Mouse (Mus musculus) ES-Bruce4 (cell line): ENCODE measurements around the gene Mtf2. TPM values are rescaled to one million over a fixed set of nuclear protein-coding genes. Genes with fewer than 3 reads are reported as not detected.
"Not testable (repeated sequence)": the region's sequence is repeated elsewhere in the genome, so short reads cannot be mapped to it uniquely, and the experiment has no call there.

Experiments used
- H3K27ac ChIP-seq: 2 replicates; pipeline ENCODE4 v1.5.1; 2012; ENCODE audit warnings: low read length, inconsistent platforms; ENCODE audit not compliant: insufficient read depth
- H3K27me3 ChIP-seq: 2 replicates; pipeline ENCODE4 v1.6.1; 2012; ENCODE audit warnings: mild to moderate bottlenecking, low read length, inconsistent platforms; ENCODE audit not compliant: control insufficient read depth, poor library complexity, insufficient read depth, severe bottlenecking
- H3K36me3 ChIP-seq: 2 replicates; pipeline ENCODE4 v1.6.1; 2012; ENCODE audit warnings: inconsistent platforms, mild to moderate bottlenecking, low read length, moderate library complexity; ENCODE audit not compliant: control insufficient read depth, poor library complexity, insufficient read depth, severe bottlenecking
- H3K4me1 ChIP-seq: one replicate; pipeline ENCODE4 v1.8.1; 2011; ENCODE audit warnings: low read length; ENCODE audit not compliant: control insufficient read depth, insufficient read depth
- H3K4me3 ChIP-seq: 2 replicates; pipeline ENCODE4 v1.5.1; 2011; ENCODE audit warnings: low read depth, mild to moderate bottlenecking, low read length
- H3K9ac ChIP-seq: 2 replicates; pipeline ENCODE4 v1.6.1; 2012; ENCODE audit warnings: low read depth, mild to moderate bottlenecking, inconsistent platforms; ENCODE audit not compliant: poor library complexity, severe bottlenecking
- H3K9me3 ChIP-seq: replicated peaks from 2 replicates; pipeline ENCODE4 v1.6.1; 2012; ENCODE audit warnings: mild to moderate bottlenecking, low read length, inconsistent platforms; ENCODE audit not compliant: control insufficient read depth, poor library complexity, insufficient read depth, severe bottlenecking
- CTCF ChIP-seq: IDR thresholded peaks from one replicate; pipeline ENCODE4 v1.8.1; 2011; ENCODE audit warnings: low read depth, low read length
- EP300 ChIP-seq: IDR thresholded peaks from 2 replicates; pipeline ENCODE4 v1.6.1; 2011; ENCODE audit warnings: low read depth, low read length; ENCODE audit not compliant: insufficient read depth
- POLR2A ChIP-seq: IDR thresholded peaks from one replicate; pipeline ENCODE4 v1.8.1; 2011; ENCODE audit warnings: low read length; ENCODE audit not compliant: insufficient read depth
- polyA plus RNA-seq: library from polyadenylated mRNA; stranded (reverse); fragments of >200 nt; gene quantifications from 2 replicates; pipeline ENCODE4 v1.2.4, GENCODE M21; 2011; ENCODE audit warnings: low read depth; ENCODE audit not compliant: missing spikeins, insufficient read depth, insufficient read length

Mtf2 gene
- polyA plus RNA-seq, 1 experiment: 257 TPM

DNA sequence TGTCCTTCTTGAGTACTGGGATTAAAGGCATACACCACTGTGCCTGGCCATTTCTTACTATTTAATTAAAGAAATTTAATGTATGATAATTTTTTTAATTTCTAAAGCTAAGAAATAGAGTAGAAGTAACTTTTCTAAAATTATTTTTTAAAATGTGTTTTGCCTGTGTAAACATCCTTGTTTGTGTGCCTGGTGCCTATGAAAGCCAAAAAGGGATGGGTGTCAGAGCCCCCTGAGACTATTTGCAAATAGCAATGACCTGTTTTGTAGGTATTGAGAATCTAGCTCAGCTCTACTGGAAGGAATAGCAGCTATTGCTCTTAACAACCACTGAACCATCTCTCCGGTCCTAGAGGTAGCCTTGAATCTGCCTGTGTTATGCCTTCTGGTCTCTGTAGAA, 6.8 kb downstream of the Mtf2 start:
- TF ChIP-seq POLR2A (no peak), CTCF (no peak)

DNA sequence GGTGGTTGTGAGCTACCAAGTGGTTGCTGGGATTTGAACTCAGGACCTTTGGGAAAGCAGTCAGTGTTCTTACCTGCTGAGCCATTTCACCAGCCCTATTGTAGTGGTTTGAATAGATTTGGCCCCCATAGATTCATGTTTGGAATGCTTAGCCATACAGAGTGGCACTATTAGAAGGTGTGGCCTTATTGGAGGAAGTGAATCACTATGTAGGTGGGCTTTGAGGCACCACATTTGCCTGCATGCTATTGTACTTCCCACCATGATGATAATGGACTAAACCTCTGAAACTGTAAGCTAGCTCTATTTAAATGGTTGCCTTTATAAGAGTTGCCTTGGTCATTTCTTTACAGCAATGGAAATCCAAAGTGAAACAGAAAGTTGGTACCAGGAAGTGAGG, 10.8 kb downstream of the Mtf2 start:
- Histone ChIP-seq H3K36me3 (peaks cover 55% of the 10 kb centered on the region), H3K27me3 (no peaks in the 10 kb centered on the region), H3K27ac (peak overlapping the region; percentile 100), H3K9ac (peak overlapping the region; percentile 52), H3K4me3 (no peak overlapping the region), H3K9me3 (0 out of 2 replicates have a peak, but pooled peaks cover 3% of the 10 kb centered on the region), H3K4me1 (peaks cover 3% of the 10 kb centered on the region)
- no peak for TF ChIP-seq EP300
- no peak for TF ChIP-seq CTCF
- TF ChIP-seq POLR2A: no peak

More for the DNA sequence above, 6.8 kb downstream of the Mtf2 start:
- Histone ChIP-seq H3K4me1 (peaks cover 3% of the 10 kb centered on the region), H3K9me3 (no peaks in the 10 kb centered on the region), H3K27ac (no peak overlapping the region; the same call in 1 of the 2 replicates), H3K4me3 (no peak overlapping the region; the same call in 1 of the 2 replicates), H3K27me3 (no peaks in the 10 kb centered on the region), H3K36me3 (peaks cover 68% of the 10 kb centered on the region), H3K9ac (0 out of 2 replicates have a peak overlapping the region, but pooled peaks have one; percentile 75)

- Histone ChIP-seq H3K4me1 (peaks cover 3% of the 10 kb centered on the region), H3K36me3 (peaks cover 57% of the 10 kb centered on the region), H3K4me3 (0 out of 2 replicates have a peak overlapping the region, but pooled peaks have one; percentile 38), H3K9ac (peak overlapping the region; percentile 61), H3K27me3 (no peaks in the 10 kb centered on the region), H3K27ac (peak overlapping the region; percentile 100), H3K9me3 (0 out of 2 replicates have a peak, but pooled peaks cover 3% of the 10 kb centered on the region)
- TF ChIP-seq CTCF (no peak), POLR2A (no peak), EP300 (no peak)
Measured at GRCm38 (mm10) chr5:108076833-108077540, 11.5 kb downstream of the Mtf2 start.

- no peak for TF ChIP-seq EP300
- TF ChIP-seq POLR2A: no peak
- no peak for TF ChIP-seq CTCF
- Histone ChIP-seq H3K9ac (0 out of 2 replicates have a peak overlapping the region, but pooled peaks have one; percentile 35), H3K4me1 (peaks cover 1% of the 10 kb centered on the region), H3K27ac (peak overlapping the region; percentile 92), H3K27me3 (no peaks in the 10 kb centered on the region), H3K36me3 (peaks cover 56% of the 10 kb centered on the region), H3K4me3 (no peak overlapping the region), H3K9me3 (0 out of 2 replicates have a peak, but pooled peaks cover 3% of the 10 kb centered on the region)
Measured at GRCm38 (mm10) chr5:108079603-108080002, 14.1 kb downstream of the Mtf2 start.

GRCm38 (mm10) chr5:108082380-108082779, 16.9 kb downstream of the Mtf2 start:
- TF ChIP-seq CTCF (no peak), POLR2A (no peak), EP300 (no peak)
- H3K9ac ChIP-seq: no peak overlapping the region
- 0 out of 2 replicates have a peak, but pooled peaks cover 3% of the 10 kb centered on the region for H3K9me3 ChIP-seq
- peaks cover 67% of the 10 kb centered on the region for H3K36me3 ChIP-seq
- no peak overlapping the region for H3K27ac ChIP-seq
- no peaks in the 10 kb centered on the region for H3K27me3 ChIP-seq
- no peaks in the 10 kb centered on the region for H3K4me1 ChIP-seq
- H3K4me3 ChIP-seq: no peak overlapping the region

GRCm38 (mm10) chr5:108085440-108085839, 20.0 kb downstream of the Mtf2 start:
- Histone ChIP-seq H3K27ac (0 out of 2 replicates have a peak overlapping the region, but pooled peaks have one; percentile 4), H3K9ac (no peak overlapping the region), H3K27me3 (no peaks in the 10 kb centered on the region), H3K4me1 (no peaks in the 10 kb centered on the region), H3K9me3 (no peaks in the 10 kb centered on the region), H3K4me3 (no peak overlapping the region), H3K36me3 (peaks cover 74% of the 10 kb centered on the region)
- TF ChIP-seq EP300 (no peak), CTCF (peak; percentile 34)

- H3K27ac ChIP-seq, H3K9ac ChIP-seq, H3K9me3 ChIP-seq, H3K4me3 ChIP-seq, H3K27me3 ChIP-seq, H3K4me1 ChIP-seq: not testable (repeated sequence)
- H3K36me3 ChIP-seq: peaks cover 67% of the 10 kb centered on the region
Measured at GRCm38 (mm10) chr5:108092731-108093130, 27.3 kb downstream of the Mtf2 start.
